Mouse (Mus musculus) testis, adult 2 months (tissue): ENCODE measurements around the gene 4930467E23Rik.
"Not testable (repeated sequence)": the region's sequence is repeated elsewhere in the genome, so short reads cannot be mapped to it uniquely, and the experiment has no call there.

Source experiments
- CTCF ChIP-seq: fragments of 200-500 bp; IDR thresholded peaks from 2 replicates; pipeline ENCODE4 v1.5.1; 2012; ENCODE audit warnings: low read depth, mild to moderate bottlenecking, inconsistent platforms, low read length, moderate library complexity; ENCODE audit not compliant: control insufficient read depth, insufficient read depth, insufficient replicate concordance
- POLR2A ChIP-seq: fragments of 200-500 bp; IDR thresholded peaks from 2 replicates; pipeline ENCODE4 v1.6.1; 2012; ENCODE audit warnings: low read depth, mild to moderate bottlenecking, inconsistent platforms, low read length, moderate library complexity; ENCODE audit not compliant: control insufficient read depth

- TF ChIP-seq CTCF, POLR2A: not testable (repeated sequence)
These were observed 28.1 kb upstream of the 4930467E23Rik start for GRCm38 (mm10) chr8:19701326-19701725.
